Mouse (Mus musculus): ENCODE data around the gene Atp8b2.
A peak's percentile ranks its signal among the peaks of the same experiment; 100 is the strongest.

Atp8b2 gene

GRCm38 (mm10) chr3:89957880-89958279, 5.4 kb downstream of the Atp8b2 start:
- no peak for DNase-seq

GRCm38 (mm10) chr3:89956177-89956971, 6.9 kb downstream of the Atp8b2 start:
- no peak for DNase-seq

DNA sequence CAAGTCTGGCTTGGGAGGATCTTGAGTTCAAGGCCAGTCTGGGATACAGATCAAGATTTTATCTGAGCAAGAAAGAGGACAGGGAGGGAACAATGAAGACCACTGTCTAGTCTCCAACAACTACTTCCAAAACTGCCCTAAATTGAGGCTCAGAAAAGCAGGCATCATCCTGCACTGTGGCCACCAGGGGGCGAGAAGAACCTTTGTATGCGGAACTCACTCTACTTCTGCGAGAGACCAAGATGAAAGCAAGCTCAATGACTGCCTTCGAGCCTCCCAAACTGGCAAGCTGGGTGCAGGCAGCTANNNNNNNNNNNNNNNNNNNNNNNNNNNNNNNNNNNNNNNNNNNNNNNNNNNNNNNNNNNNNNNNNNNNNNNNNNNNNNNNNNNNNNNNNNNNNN, 9.9 kb downstream of the Atp8b2 start:
- DNase-seq: peak; percentile 53

DNA sequence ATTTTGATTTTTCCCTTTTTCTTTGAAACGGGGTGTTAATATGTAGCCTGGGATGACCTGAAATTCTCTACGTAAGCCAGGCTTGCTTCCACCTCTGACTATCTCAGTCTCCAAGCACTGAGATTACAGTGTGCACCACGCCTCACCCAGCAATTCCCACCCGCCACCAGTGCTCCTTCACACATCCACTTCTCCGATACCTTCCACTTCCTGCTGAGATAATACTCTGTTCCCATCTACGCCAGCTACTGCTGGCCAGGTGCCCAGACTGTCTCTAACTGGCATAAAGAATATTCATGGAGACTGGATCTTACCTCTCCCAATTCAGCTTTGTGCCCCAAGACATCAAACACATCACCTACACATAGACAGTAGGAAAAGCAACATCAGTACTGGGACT, 14.7 kb downstream of the Atp8b2 start:
- DNase-seq: peak; percentile 50

- DNase-seq: no peak
These were observed 15.3 kb downstream of the Atp8b2 start for GRCm38 (mm10) chr3:89948021-89948420.

- no peak for DNase-seq
These were observed 18.3 kb downstream of the Atp8b2 start for GRCm38 (mm10) chr3:89945026-89945425.

GRCm38 (mm10) chr3:89942894-89943293, 20.4 kb downstream of the Atp8b2 start:
- DNase-seq: no peak

DNA sequence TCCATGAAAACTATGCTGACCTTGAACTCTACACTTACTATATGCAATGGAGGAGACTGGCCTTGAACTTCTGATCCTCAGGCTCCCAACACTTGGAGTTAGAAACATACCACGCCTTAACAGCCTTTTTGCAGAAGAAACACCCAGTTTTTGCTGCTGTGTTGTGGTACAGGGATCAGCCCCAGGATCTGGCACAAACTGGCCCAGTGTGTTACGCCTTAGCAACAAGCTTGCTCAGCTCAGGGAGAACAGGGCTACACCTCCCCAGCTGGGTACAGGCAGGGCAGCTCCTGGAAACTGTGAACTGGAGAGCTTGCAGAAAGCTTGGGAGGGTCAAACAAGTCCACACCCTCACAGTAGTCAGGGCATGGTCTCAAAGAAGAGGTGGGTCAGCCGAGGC, 26.8 kb downstream of the Atp8b2 start:
- no peak for DNase-seq

DNA sequence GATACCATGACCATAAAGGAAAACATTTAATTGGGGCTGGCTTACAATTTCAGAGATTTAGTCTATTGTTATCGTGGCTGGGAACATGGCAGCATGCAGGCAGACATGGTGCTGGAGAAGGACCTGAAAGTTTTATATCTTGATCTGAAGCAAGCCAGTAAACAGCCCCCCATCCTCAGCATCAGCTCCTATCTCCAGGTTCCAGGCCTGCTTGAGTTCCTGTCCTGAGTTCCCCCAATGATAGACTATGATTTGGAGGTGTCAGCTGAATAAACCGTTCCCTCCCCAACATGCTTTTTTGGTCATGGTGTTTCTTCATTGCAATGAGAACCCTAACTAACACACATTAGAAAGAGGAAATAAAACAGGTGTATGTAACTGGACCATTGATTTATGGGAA, 30.4 kb downstream of the Atp8b2 start:
- no peak for DNase-seq

DNA sequence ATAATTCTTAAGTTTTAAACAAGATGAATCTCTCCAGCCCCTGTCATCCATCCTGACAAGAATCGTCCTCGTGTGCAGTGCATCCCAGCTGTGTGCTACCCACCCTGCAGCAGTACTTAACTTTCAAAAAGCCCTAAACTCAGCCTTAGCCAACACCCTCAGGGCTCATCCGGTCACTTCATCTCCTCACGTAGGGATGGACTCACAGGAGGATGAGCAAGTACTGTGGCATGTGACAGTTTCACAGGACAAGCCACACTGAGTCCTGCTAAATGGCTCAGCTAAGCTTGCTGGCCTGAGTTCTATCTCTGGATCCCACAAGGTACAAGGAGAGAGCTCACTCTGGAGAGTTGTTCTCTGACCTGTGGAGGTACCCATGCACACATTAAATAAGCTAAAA, 34.4 kb downstream of the Atp8b2 start:
- no peak for DNase-seq

GRCm38 (mm10) chr3:89926440-89926839, 36.9 kb downstream of the Atp8b2 start:
- DNase-seq: no peak

DNA sequence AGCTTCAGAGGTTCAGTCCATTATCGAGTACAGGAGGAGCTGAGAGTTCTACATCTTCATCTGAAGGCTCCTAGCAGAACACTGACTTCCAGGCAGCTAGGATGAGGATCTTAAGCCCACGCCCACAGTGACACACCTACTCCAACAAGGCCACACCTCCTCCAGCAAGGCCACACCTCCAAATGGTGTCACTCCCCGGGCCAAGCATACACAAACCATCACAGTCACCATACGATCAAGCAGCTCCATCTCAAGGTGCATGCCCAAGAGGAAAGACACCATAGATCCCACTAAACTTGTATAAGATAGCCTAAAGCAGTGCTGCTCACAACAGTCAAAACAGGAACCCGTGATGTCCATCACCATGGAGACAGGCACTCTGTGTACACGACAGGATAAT, 42.6 kb downstream of the Atp8b2 start:
- no peak for DNase-seq

DNA sequence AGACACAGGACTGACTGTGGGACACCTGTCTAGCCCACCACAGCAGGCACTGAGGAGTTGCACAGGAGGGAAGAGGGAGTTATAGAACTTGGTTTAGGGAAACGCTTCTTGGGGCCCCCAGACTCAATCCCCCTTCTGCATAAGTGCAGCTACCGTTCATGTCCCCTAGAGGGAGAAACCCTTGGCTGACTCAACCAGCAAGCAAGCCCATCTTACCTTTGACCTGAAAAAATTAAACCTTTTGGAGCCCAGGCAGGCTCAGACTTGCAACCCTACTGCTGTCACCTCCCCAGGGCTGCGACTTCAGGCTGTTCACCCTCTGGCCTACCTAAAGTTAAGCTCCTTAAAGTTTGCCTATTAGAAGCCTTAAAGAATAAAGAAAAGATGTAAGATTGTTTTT, 45.9 kb downstream of the Atp8b2 start:
- no peak for DNase-seq

GRCm38 (mm10) chr3:89916622-89917021, 46.7 kb downstream of the Atp8b2 start:
- DNase-seq: no peak

DNA sequence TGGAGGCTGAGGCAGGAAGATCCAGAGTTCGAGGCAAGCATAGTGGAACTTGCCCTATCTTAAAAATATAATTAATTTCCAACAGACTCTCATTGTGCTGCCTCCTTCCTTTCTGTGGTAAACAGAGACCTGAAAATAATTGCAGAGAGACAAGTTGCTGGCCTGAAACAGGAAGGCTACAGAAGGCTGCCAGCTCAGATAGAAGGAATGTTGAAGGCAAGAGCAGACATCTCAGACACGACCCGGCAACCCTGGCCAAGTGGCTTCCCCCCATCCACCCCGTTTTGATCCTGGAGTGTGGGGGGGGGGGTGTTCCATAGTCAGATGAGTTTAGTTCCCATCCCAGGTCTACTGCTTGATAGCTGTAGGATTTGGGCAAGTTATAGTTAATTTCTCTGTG, 48.6 kb downstream of the Atp8b2 start:
- DNase-seq: no peak

DNA sequence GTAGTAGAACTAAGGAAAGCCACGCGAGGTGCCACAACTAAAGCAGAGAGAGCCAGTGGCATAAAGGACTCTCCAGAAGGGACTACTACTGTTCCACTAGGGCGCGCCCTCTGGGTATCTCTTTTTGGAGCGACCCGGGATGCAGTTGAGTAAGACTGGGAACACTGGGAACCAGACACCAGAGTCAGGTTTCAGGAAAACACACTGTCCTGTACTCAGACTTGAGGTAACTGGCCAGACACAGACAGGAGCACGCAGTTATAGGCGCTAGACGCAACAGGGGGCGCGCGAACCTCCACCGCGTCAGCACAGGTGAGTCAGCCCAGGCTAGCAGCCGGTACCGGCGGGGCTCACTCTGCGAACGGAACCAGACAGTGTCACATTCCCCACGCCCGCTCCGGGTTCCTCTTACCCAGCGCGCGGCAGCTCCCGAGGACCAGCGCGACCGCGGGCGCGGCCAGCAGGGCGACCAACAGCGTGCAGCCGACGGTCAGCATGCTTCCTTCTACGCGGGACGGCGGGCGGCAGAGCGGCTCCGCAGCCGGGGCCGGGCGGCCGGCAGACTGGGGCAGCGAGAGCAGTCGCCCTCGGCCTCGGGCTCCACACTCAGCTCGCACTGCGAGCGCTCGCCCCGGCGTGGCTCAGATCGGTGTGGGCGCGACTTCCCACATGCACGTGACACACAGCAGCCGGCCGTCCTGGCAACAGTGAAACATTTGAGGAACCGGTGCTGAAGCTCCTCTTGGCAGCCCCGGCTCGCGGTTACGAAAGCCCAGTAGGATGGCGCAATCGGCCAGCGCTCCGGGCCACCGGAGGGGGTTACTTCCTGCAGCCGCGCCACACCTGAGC, 50.5 kb downstream of the Atp8b2 start, which contains the start of gene Il6ra:
Gene Il6ra, minus strand, starts transcription at position 654 of the 849 bp plus-strand sequence.
- DNase-seq: peak; percentile 46

DNA sequence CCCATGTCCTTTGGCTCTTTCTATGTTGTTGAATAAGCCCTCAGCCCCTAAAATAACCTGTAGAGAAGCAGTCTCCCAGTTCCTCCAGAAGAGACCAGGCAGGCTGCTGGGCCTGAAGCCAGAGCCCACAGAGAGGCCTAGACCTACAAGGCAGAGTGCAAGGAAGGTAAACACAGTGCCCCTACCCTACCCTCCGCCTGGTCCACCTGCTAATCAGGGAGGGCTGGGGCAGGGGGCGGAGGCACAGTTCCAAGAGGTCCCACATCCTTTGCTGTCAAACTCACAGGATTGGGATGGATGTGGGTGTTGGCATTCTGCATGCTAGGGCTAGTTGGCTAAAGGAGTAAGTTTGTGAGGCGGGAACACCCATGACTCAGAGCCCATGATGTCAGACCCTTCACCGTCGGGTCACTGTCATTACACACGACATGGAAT, 51.2 kb downstream of the Atp8b2 start:
- no peak for DNase-seq

- DNase-seq: no peak
These were observed 52.1 kb downstream of the Atp8b2 start for GRCm38 (mm10) chr3:89911207-89911606.

- DNase-seq: no peak
These were observed 53.4 kb downstream of the Atp8b2 start for GRCm38 (mm10) chr3:89909703-89910542.

DNA sequence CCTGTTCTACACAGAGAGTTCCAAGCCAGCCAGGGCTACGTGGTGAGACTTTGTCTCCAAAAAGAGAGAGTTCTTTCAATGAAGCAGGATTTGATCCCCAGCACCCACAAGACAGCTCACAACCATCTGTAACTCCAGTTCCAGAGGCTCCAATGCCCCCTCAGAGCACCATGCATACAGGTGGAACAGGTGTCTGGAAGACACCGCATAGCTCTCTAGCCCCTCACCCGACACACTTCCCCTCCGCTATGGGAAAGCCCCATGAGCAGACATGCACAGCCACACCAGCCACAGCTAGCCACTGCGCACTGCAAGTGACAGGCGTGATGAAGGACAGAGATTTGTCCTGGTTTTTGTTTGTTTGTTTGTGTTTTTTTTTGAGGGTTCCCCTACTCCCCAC, 54.5 kb downstream of the Atp8b2 start:
- DNase-seq: no peak

DNA sequence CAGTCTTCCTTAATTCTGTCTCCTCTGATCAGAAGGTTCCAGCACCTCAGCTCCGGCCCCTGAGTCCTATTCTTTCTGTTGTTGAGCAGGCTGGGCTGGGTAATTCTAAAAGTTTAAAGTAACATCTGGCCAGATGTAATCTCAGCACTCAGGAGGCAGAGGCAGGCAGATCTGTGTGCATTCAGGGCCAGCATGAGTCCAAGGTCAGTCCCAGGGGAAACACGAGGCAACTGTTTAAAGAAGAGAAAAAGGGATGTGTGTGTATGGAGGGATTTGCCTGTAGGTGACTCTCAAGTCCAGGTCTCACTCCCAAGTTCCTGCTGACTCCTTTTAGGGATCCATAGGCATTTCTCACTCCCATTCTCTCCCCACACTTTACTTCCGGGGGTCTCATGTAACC, 55.5 kb downstream of the Atp8b2 start:
- DNase-seq: no peak

DNA sequence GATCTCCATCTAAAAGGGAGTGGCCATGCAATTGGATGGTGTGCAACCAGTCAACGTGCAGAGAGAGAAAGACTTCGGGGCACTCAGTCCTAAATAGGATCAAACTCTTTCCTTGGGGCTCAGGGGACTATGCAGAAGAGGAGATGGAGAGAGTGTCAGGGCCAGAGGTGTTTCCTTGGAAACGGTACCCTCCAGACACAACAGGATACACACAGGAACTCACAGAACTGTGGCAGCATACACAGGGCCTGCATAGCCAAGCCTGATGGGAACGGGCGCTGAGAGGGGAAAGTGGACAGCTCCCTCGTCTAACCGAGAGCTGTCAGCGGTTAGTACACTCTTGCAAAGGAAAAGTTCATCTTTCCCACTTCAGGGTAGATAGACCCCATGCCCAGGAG, 63.8 kb downstream of the Atp8b2 start:
- DNase-seq: no peak

- no peak for DNase-seq
These were observed 64.3 kb downstream of the Atp8b2 start for GRCm38 (mm10) chr3:89898870-89899510.

Data from cerebellum, adult 11-12 months (tissue).